Mouse (Mus musculus) neural tube, embryonic 12.5 days (tissue): ENCODE measurements around the gene Dnaic1. TPM values are rescaled to one million over a fixed set of nuclear protein-coding genes. Genes with fewer than 3 reads are reported as not detected.
A peak's percentile ranks its signal among the peaks of the same experiment; 100 is the strongest.

Experiments
- ATAC-seq: fragments of 200-750 bp; cut with Nextera tagmentation; 2 replicates; pipeline ENCODE4 v1.8.0; 2017; ENCODE audit warnings: low read depth, mild to moderate bottlenecking, moderate TSS enrichment, moderate library complexity; ENCODE audit not compliant: low FRiP score
- H3K27ac ChIP-seq: fragments of 300-500 bp; sonication (generic); 2 replicates; pipeline ENCODE4 v1.5.1; 2016
- H3K27me3 ChIP-seq: fragments of 300-500 bp; sonication (generic); replicated peaks from 2 replicates; pipeline ENCODE4 v1.6.1; 2016; ENCODE audit warnings: mild to moderate bottlenecking
- H3K36me3 ChIP-seq: fragments of 300-500 bp; sonication (generic); 2 replicates; pipeline ENCODE4 v1.6.1; 2016; ENCODE audit warnings: mild to moderate bottlenecking
- H3K4me1 ChIP-seq: fragments of 300-500 bp; sonication (generic); 2 replicates; pipeline ENCODE4 v1.6.1; 2016
- H3K4me2 ChIP-seq: fragments of 300-500 bp; sonication (generic); replicated peaks from 2 replicates; pipeline ENCODE4 v1.6.1; 2016; ENCODE audit warnings: mild to moderate bottlenecking
- H3K4me3 ChIP-seq: fragments of 300-500 bp; sonication (generic); 2 replicates; pipeline ENCODE4 v1.5.1; 2016
- H3K9ac ChIP-seq: fragments of 300-500 bp; sonication (generic); 2 replicates; pipeline ENCODE4 v1.6.1; 2016; ENCODE audit warnings: mild to moderate bottlenecking
- H3K9me3 ChIP-seq: fragments of 300-500 bp; sonication (generic); 2 replicates; pipeline ENCODE4 v1.6.1; 2016; ENCODE audit warnings: mild to moderate bottlenecking
- WGBS: fragments of 180-500 bp; shearing (Covaris S2); methylation state at CpG from one replicate; pipeline ENCODE4 v1.1.7; 2016; 5-methylcytosine and 5-hydroxymethylcytosine counted together
- polyA plus RNA-seq: library from polyadenylated mRNA; unstranded; fragments of >200 nt; fragmentation: Nextera tagmentation; extraction: Ambion mirVana; gene quantifications from 2 replicates; pipeline ENCODE4 v1.2.1, GENCODE M21; 2016

Dnaic1 gene
- polyA plus RNA-seq, result 1.8 and 1.9 TPM in 2 replicates

DNA sequence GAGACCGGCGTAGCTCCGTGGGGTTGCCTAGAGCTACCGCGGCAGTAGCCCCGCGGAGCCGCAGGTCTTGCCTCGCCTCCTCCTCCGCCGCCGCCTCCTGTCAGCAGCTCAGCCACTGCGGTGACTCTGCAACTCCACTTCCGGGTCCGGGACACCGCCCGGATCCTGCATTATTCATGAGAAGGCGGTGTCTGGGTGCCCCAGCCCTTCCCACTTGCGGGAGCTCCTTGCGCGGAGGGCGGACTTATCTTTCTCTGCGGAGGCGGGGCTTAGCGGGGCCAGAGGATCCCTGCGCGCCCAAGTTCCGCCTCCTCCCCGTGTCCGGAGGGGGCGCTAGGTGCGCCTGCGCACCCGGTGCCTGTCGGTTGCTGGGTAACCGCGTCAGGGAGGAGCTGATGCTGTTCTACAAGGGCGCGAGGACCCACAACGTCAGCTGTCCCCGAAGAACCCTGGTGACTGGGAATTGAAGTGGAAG, at the start of gene Dnaic1, which contains the start of gene Fam219a:
Gene Dnaic1 (plus strand): TSS at position 365 of the 475 bp plus-strand sequence.
Gene Fam219a (minus strand): TSS at position 128 of the 475 bp plus-strand sequence.
- no peaks in the 10 kb centered on the region for H3K9me3 ChIP-seq
- H3K36me3 ChIP-seq, result no peaks in the 10 kb centered on the region
- peak within 1 kb of the TSS; percentile 80 for H3K9ac ChIP-seq
- peak within 1 kb of the TSS; percentile 78 for H3K27ac ChIP-seq
- WGBS, result under 1% methylated on average over 41 of the region's 41 CpGs
- peaks cover 4% of the 10 kb centered on the region; the same call in 1 of the 2 replicates for H3K27me3 ChIP-seq
- H3K4me1 ChIP-seq, result peaks cover 22% of the 10 kb centered on the region
- H3K4me3 ChIP-seq, result peak within 1 kb of the TSS; percentile 70
- ATAC-seq, result peak; percentile 96
- H3K4me2 ChIP-seq, result peak within 1 kb of the TSS; percentile 74

DNA sequence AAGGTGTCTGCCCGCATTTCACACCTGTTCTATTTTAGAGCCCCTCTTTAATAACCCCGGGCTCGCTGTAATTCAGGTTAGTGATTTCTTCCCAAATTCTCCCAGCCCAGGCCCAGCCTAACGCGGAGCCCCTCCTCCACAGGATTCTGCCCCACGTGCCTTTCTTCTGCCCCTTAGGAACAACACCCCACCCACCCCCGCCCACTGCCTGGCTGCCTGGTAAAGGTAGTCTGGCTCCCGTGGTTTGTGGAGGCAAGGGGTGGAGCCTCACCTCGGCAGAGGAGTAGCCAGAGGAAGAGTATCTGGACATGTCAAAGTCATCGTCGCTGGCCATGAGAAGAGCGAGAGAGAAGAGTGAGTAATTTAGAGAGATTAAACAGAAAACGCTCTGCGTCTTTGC, 48.9 kb upstream of the Dnaic1 start:
- no peaks in the 10 kb centered on the region for H3K4me1 ChIP-seq
- no peak for ATAC-seq
- H3K36me3 ChIP-seq, result peaks cover 36% of the 10 kb centered on the region
- no peak overlapping the region for H3K9ac ChIP-seq
- no peaks in the 10 kb centered on the region for H3K9me3 ChIP-seq
- H3K4me2 ChIP-seq, result no peak overlapping the region
- no peak overlapping the region for H3K27ac ChIP-seq
- H3K4me3 ChIP-seq, result no peak overlapping the region
- H3K27me3 ChIP-seq, result peaks cover 6% of the 10 kb centered on the region; the same call in 1 of the 2 replicates
- 45% methylated on average over 14 of the region's 14 CpGs for WGBS

DNA sequence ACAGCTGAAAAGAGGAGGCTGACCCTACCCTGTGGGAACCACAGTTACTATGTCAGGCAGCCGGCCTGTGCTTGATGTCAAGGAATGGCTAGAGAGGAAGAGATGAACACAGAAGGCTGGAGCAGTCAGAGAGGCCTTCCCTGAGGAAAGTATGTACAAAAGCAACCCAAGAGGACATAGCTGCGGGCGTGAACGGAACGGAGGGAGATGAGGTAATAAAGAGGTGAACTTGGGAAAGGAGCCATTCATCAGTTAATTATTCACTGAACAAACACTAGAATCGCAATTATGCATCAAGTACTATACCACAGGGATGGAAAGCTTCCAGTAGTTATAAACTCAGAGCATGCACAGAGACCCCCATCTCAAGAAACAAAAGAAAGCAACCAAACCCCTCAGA, 47.4 kb upstream of the Dnaic1 start:
- H3K9ac ChIP-seq, result no peak overlapping the region
- ATAC-seq, result no peak
- peaks cover 6% of the 10 kb centered on the region; the same call in 1 of the 2 replicates for H3K27me3 ChIP-seq
- peaks cover 36% of the 10 kb centered on the region for H3K36me3 ChIP-seq
- H3K27ac ChIP-seq, result no peak overlapping the region
- H3K4me3 ChIP-seq, result no peak overlapping the region
- peaks cover 10% of the 10 kb centered on the region for H3K4me1 ChIP-seq
- no peaks in the 10 kb centered on the region for H3K9me3 ChIP-seq
- no peak overlapping the region for H3K4me2 ChIP-seq
- 80% methylated on average over 6 of the region's 6 CpGs for WGBS

DNA sequence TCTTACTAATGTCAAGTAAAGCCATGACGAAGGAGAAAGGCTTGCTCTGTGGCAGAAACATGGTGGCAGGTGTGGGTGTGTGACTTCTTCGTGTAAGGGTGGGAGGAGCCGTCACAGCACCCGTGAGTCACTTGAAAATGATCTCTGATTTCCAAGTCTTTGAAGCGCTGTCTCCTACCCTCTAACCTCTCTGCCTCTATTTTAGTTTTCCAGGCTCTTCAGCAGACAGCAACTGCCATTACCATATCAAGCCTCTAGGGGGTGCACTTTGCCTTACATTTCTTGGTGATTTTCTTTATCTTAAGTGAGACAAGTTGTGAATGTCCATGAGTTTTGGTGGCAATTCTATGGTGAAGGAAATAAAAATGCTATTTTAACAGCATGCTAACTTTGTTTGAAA, 46.8 kb upstream of the Dnaic1 start:
- Histone ChIP-seq H3K4me1 (peaks cover 16% of the 10 kb centered on the region), H3K9me3 (no peaks in the 10 kb centered on the region), H3K36me3 (peaks cover 36% of the 10 kb centered on the region), H3K27ac (no peak overlapping the region), H3K4me3 (no peak overlapping the region), H3K9ac (no peak overlapping the region), H3K4me2 (no peak overlapping the region), H3K27me3 (peaks cover 6% of the 10 kb centered on the region; the same call in 1 of the 2 replicates)
- no peak for ATAC-seq
- 61% methylated on average over 5 of the region's 5 CpGs for WGBS

DNA sequence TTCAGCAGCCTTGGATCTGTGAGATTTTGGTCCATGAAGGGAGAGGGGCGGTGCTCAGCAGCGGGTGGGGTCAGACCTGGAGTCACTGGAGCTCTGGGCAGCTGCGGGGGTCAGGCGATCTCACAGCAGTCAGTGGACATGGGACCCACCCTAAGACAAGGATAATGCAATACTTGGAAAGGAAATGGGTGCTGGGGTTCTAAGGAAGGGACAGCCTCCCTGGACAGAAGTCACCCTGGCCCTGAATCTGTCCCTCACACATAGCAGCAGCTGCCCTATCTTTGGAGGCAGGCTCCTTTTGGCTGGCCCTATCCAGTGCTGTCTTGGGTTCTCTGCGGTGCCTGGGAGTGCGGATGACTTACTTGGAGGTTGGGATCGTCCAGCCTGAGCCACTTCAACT, 45.7 kb upstream of the Dnaic1 start:
- peaks cover 26% of the 10 kb centered on the region for H3K4me1 ChIP-seq
- H3K9me3 ChIP-seq, result no peaks in the 10 kb centered on the region
- H3K4me3 ChIP-seq, result no peak overlapping the region
- H3K27ac ChIP-seq, result no peak overlapping the region
- 85% methylated on average over 7 of the region's 7 CpGs for WGBS
- H3K4me2 ChIP-seq, result no peak overlapping the region
- peaks cover 6% of the 10 kb centered on the region; the same call in 1 of the 2 replicates for H3K27me3 ChIP-seq
- H3K36me3 ChIP-seq, result peaks cover 26% of the 10 kb centered on the region
- H3K9ac ChIP-seq, result no peak overlapping the region
- no peak for ATAC-seq

DNA sequence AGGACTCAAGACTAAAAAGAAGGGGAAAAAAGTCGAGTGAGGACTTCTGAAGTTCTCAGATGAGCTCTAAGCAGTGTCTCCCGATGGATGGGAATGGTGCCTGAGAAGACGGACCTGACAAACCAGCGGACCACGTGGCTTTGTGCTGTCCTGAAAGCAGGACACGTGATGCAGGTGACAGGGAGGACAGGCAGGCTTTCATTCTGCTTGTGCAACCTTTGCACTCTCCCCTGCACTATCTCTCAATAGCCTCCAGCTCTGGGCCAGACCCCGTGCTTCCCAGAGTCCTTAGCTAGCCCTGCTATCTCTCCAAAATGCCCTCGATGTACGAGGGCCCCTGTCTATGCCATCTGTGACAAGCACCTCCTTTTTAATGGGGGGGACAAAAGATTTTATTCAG, 44.7 kb upstream of the Dnaic1 start:
- no peak overlapping the region for H3K27ac ChIP-seq
- peaks cover 17% of the 10 kb centered on the region; the same call in 1 of the 2 replicates for H3K36me3 ChIP-seq
- 75% methylated on average over 9 of the region's 9 CpGs for WGBS
- H3K27me3 ChIP-seq, result 0 out of 2 replicates have a peak, but pooled peaks cover 3% of the 10 kb centered on the region
- H3K9ac ChIP-seq, result no peak overlapping the region
- no peaks in the 10 kb centered on the region for H3K9me3 ChIP-seq
- peaks cover 30% of the 10 kb centered on the region for H3K4me1 ChIP-seq
- H3K4me3 ChIP-seq, result no peak overlapping the region
- ATAC-seq, result no peak
- no peak overlapping the region for H3K4me2 ChIP-seq

DNA sequence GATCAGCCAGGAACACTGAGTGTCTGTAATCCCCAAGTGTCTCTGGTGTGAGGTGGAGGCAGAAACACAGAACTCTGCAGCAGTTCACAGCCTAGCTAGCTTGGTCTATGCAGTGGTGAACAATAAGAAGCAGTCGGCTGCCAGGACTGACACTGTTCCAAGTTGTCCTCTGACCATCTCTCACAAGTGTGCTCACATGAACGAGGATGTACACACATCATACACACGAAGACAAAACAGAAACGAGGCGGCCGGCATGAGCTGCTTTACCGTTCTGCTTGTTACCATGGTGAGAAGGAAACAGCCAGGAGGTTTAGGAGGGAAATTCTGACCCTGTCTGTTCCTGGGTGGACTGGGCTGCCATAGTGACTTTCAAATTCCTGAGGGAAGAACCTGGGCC, 43.0 kb upstream of the Dnaic1 start:
- Histone ChIP-seq H3K4me1 (peaks cover 42% of the 10 kb centered on the region), H3K36me3 (peaks cover 5% of the 10 kb centered on the region; the same call in 1 of the 2 replicates), H3K9me3 (no peaks in the 10 kb centered on the region), H3K27ac (no peak overlapping the region), H3K27me3 (no peaks in the 10 kb centered on the region), H3K4me2 (peak overlapping the region; percentile 30; the same call in 1 of the 2 replicates), H3K4me3 (no peak overlapping the region), H3K9ac (0 out of 2 replicates have a peak overlapping the region, but pooled peaks have one; percentile 17)
- ATAC-seq, result no peak
- WGBS, result 33% methylated on average over 7 of the region's 7 CpGs

DNA sequence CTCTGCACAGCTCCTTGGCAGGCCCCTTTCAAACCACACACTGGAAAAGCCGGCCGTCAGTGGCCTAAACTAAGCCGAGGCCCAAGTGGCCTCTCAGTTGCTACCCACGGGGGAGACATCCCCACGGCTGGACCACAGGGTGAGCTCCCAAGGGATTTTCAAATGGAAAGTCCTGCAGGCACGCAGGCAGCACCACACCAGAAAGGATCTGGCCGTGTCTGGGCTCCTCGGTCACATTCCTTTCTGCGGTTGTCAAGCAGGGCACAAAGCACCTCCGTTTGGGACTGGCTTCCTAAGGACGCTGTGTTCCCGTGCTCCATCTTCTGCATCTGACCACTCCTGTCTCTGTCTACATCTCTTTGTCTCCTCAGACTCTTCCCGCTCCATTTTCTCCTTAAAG, 42.5 kb upstream of the Dnaic1 start:
- Histone ChIP-seq H3K36me3 (no peaks in the 10 kb centered on the region), H3K9me3 (no peaks in the 10 kb centered on the region), H3K4me1 (peaks cover 47% of the 10 kb centered on the region), H3K4me3 (no peak overlapping the region), H3K27ac (no peak overlapping the region), H3K9ac (0 out of 2 replicates have a peak overlapping the region, but pooled peaks have one; percentile 17), H3K4me2 (peak overlapping the region; percentile 30; the same call in 1 of the 2 replicates), H3K27me3 (no peaks in the 10 kb centered on the region)
- 10% methylated on average over 13 of the region's 13 CpGs for WGBS
- ATAC-seq, result no peak

DNA sequence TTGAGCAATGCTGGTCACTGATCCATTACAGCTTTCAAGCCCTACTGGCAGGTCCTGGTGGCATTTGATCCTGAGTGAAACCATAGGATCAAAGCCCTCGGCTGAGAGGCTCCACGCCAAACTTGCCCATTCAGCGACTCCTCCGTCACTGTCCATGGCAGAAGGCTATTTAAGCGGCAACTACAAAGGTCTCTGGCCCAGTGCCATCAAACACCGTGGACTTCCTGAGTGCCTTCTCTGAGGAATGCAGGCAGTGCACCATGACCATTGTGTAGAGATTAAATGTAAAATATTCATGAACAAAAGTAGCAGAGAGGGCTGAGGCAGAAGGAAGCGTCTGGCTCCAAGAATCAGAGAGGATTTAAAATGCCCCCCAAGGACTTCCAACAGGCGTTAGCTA, 41.6 kb upstream of the Dnaic1 start:
- Histone ChIP-seq H3K9me3 (no peaks in the 10 kb centered on the region), H3K4me3 (no peak overlapping the region), H3K27me3 (no peaks in the 10 kb centered on the region), H3K27ac (no peak overlapping the region), H3K4me1 (peaks cover 51% of the 10 kb centered on the region), H3K4me2 (no peak overlapping the region), H3K9ac (no peak overlapping the region), H3K36me3 (no peaks in the 10 kb centered on the region)
- ATAC-seq, result no peak
- WGBS, result 11% methylated on average over 8 of the region's 8 CpGs

DNA sequence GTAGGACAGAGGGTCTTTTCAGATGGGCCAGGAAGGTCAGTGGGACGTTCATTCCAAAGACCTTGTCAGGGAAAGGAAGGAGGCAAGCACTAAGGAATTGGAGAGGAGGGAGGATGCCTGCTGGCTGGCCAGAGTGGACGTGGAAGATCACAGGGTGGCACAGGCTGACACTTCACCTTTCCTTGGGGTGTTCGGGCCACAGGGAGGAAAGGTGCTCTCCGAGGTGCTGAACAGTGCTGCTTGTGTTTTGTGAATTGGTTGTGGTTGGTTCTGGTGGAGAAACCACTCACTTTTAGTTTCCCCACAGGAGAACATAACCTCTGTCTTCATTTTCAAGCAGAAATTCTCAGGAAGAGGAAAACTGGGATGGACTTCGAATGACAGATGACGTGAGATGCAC, 37.2 kb upstream of the Dnaic1 start:
- no peaks in the 10 kb centered on the region for H3K9me3 ChIP-seq
- H3K27me3 ChIP-seq, result no peaks in the 10 kb centered on the region
- no peak overlapping the region for H3K9ac ChIP-seq
- no peaks in the 10 kb centered on the region for H3K36me3 ChIP-seq
- H3K4me3 ChIP-seq, result no peak overlapping the region
- no peak for ATAC-seq
- H3K4me2 ChIP-seq, result no peak overlapping the region
- 32% methylated on average over 6 of the region's 6 CpGs for whole genome bisulfite sequencing
- H3K4me1 ChIP-seq, result peaks cover 38% of the 10 kb centered on the region
- H3K27ac ChIP-seq, result no peak overlapping the region

DNA sequence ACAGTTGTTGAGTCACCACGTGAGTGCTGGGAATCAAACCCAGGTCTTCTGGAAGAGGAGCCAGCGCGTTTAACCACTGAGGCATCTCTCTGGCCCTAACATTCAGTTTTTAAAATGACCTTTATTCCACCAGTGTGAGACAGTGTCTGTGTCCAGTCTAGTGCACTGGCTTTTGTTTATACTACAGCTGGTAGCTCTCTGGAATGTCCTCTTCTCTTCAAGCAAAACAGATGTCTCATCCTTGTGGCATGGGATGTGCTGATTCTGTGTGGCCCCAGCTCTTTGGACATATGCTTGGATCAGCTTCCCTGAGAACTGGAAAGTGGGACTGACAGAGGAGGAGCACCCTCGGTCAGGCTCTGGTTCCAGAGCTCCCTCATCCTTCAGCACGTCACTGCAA, 34.7 kb upstream of the Dnaic1 start:
- 79% methylated on average over 5 of the region's 5 CpGs for WGBS
- Histone ChIP-seq H3K4me1 (peaks cover 21% of the 10 kb centered on the region), H3K4me2 (no peak overlapping the region), H3K36me3 (peaks cover 6% of the 10 kb centered on the region; the same call in 1 of the 2 replicates), H3K9ac (no peak overlapping the region), H3K27me3 (no peaks in the 10 kb centered on the region), H3K4me3 (no peak overlapping the region), H3K9me3 (no peaks in the 10 kb centered on the region), H3K27ac (no peak overlapping the region)
- no peak for ATAC-seq

DNA sequence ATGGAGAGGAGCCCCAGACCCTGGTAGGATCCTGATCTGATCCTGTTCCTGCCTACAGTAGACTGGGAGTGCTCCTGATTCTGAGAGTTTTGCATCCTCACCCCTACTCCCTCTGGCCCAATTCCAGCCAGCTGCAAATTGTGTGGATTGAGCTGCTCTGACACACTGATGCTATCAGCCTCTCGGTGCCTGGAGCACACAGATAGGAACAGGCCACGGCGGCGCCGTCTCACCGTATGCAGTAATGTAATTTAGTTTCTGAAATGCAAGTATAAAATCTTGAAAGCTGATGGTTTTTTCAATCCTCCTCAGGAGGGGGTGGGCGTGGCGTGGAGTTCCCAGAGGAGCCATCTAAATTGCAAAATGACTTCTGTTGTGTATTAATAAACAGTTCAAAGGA, 27.4 kb upstream of the Dnaic1 start:
- Histone ChIP-seq H3K9ac (no peak overlapping the region), H3K4me3 (no peak overlapping the region), H3K27ac (no peak overlapping the region), H3K27me3 (no peaks in the 10 kb centered on the region), H3K4me1 (0 out of 2 replicates have a peak, but pooled peaks cover 14% of the 10 kb centered on the region), H3K36me3 (peaks cover 6% of the 10 kb centered on the region; the same call in 1 of the 2 replicates), H3K9me3 (no peaks in the 10 kb centered on the region), H3K4me2 (no peak overlapping the region)
- 85% methylated on average over 8 of the region's 8 CpGs for WGBS
- no peak for ATAC-seq

DNA sequence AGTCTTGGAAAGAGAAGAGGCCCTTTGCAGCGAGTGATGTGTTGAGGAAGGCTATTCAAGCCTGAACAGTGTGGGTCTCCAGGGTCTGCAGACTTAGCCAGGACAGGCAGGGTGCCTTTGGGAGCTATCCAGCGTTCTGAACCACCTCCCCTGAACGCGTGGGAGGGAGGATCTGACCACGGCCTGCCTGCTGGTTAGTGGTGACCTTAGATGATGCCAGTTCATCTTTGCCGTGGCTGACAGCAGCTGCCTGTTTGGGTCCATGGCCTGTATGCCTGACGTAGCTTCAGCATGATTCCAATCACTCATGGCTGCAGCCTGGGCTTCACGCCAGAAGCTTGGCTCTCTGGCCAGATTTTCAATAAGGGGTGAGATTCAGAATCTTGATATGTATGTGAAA, 23.6 kb upstream of the Dnaic1 start:
- H3K27me3 ChIP-seq, result no peaks in the 10 kb centered on the region
- H3K4me2 ChIP-seq, result no peak overlapping the region
- ATAC-seq, result no peak
- H3K4me1 ChIP-seq, result 0 out of 2 replicates have a peak, but pooled peaks cover 14% of the 10 kb centered on the region
- no peak overlapping the region for H3K9ac ChIP-seq
- no peaks in the 10 kb centered on the region for H3K9me3 ChIP-seq
- no peak overlapping the region for H3K4me3 ChIP-seq
- WGBS, result 20% methylated on average over 8 of the region's 8 CpGs
- H3K36me3 ChIP-seq, result no peaks in the 10 kb centered on the region
- H3K27ac ChIP-seq, result no peak overlapping the region
